Mouse (Mus musculus): ENCODE data around the gene Baz2a. TPM values are rescaled to one million over a fixed set of nuclear protein-coding genes. Genes with fewer than 3 reads are reported as not detected.

Baz2a gene
- total and polyA plus RNA-seq, 3 experiments: 5.4 to 34.0 (median 12.8) TPM

GRCm38 (mm10) chr10:128059207-128059981 lies 32.0 kb upstream of the Baz2a start:
- peak; percentile 76 for DNase-seq (ENCODE audit: extremely low read depth)
- H3K27me3 ChIP-seq (replicated peaks): no peaks in the 10 kb centered on the region
- peak overlapping the region; percentile 88 to 97 (median 90) for H3K4me3 ChIP-seq (replicated peaks in 1 of 3; ENCODE audit: low read depth in 2 of 3, low read length in 2 of 3, poor library complexity in 1 of 3)
- H3K9ac ChIP-seq (ENCODE audit: insufficient read depth, low read depth): peak overlapping the region; percentile 99
- H3K4me2 ChIP-seq (ENCODE audit: insufficient read depth, low read depth, poor library complexity, severe bottlenecking): peak overlapping the region; percentile 82
- dilution Hi-C loops (cut with MboI; ENCODE audit: extremely low pct_ligation_motif_present, extremely low pct_unique_long_range_greater_than_20kb, low sequenced_read_pairs) (no loop called here), in situ Hi-C loops (cut with MboI; ENCODE audit: low pct_ligation_motif_present, low pct_unique_long_range_greater_than_20kb, low sequenced_read_pairs) (no loop called here)
- H3K27ac ChIP-seq (ENCODE audit: insufficient read depth, low read depth): peak overlapping the region; percentile 91
- H3K4me1 ChIP-seq (ENCODE audit: control insufficient read depth in 1 of 2, insufficient read depth in 2 of 2): peaks cover 7 to 36% of the 10 kb centered on the region in 2 experiments; a peak in 3 of 4 replicates
- 0 out of 2 replicates have a peak, but pooled peaks have one; percentile 3 for TF ChIP-seq POLR2A (IDR thresholded peaks at IDR 0.05; ENCODE audit: low read depth, low read length)
- peak; percentile 74 for TF ChIP-seq BHLHE40 (IDR thresholded peaks at IDR 0.05; ENCODE audit: low read depth, low read length)
- TF ChIP-seq MAX (IDR thresholded peaks at IDR 0.05; ENCODE audit: low read length): peak; percentile 91; the same call in 1 of the 2 replicates
- TF ChIP-seq JUN (IDR thresholded peaks at IDR 0.05; ENCODE audit: insufficient read depth, low read depth, low read length): no peak
- TF ChIP-seq MXI1 (IDR thresholded peaks at IDR 0.05; ENCODE audit: low read depth, low read length): peak; percentile 96
- peak; percentile 27; the same call in 1 of the 2 replicates for TF ChIP-seq CHD2 (IDR thresholded peaks at IDR 0.05; ENCODE audit: low read length)
- peak; percentile 88 for TF ChIP-seq SIN3A (IDR thresholded peaks at IDR 0.05; ENCODE audit: low read length)
- TF ChIP-seq ZNF384 (IDR thresholded peaks at IDR 0.05; ENCODE audit: low read depth, low read length): no peak
- no peak for TF ChIP-seq JUND (conservative IDR thresholded peaks at IDR 0.05; ENCODE audit: low read depth, low read length)
- peak; percentile 46; the same call in 1 of the 2 replicates for TF ChIP-seq POLR2AphosphoS2 (IDR thresholded peaks at IDR 0.05; ENCODE audit: low read depth, low read length)
- TF ChIP-seq ZMIZ1 (IDR thresholded peaks at IDR 0.05; ENCODE audit: low read depth, low read length): 0 out of 2 replicates have a peak, but pooled peaks have one; percentile 22
- 0 out of 2 replicates have a peak, but pooled peaks have one; percentile 15 for TF ChIP-seq MAZ (IDR thresholded peaks at IDR 0.05; ENCODE audit: low read depth, low read length)
- TF ChIP-seq CHD1 (IDR thresholded peaks at IDR 0.05; ENCODE audit: low read depth, low read length): peak; percentile 76; the same call in 1 of the 2 replicates
- TF ChIP-seq ELF1 (IDR thresholded peaks at IDR 0.05; ENCODE audit: low read depth, low read length): no peak; the same call in 1 of the 2 replicates
- peak; percentile 86 for TF ChIP-seq MYC (IDR thresholded peaks at IDR 0.05; ENCODE audit: low read depth, low read length)
- H3K36me3 ChIP-seq (replicated peaks in 1 of 2; ENCODE audit: control insufficient read depth in 1 of 2, insufficient read depth in 1 of 2, low read length in 1 of 2): peaks cover 8 to 28% of the 10 kb centered on the region in 2 experiments
- H3K79me2 ChIP-seq (replicated peaks; ENCODE audit: control insufficient read depth, extremely low read depth, insufficient read depth, poor library complexity, severe bottlenecking): peaks cover 53% of the 10 kb centered on the region
- H3K9me3 ChIP-seq (replicated peaks; ENCODE audit: low read length): no peaks in the 10 kb centered on the region

- no peaks in the 10 kb centered on the region for H3K9me3 ChIP-seq (replicated peaks; ENCODE audit: low read length)
- TF ChIP-seq ZNF384 (IDR thresholded peaks at IDR 0.05; ENCODE audit: low read depth, low read length) (peak; percentile 61), EP300 (IDR thresholded peaks at IDR 0.05; ENCODE audit: low read length) (no peak)
- peaks cover 7 to 52% of the 10 kb centered on the region in 2 experiments; a peak in 3 of 4 replicates for H3K4me1 ChIP-seq (ENCODE audit: control insufficient read depth in 1 of 2, insufficient read depth in 2 of 2)
- DNase-seq (ENCODE audit: extremely low read depth): no peak
- in situ Hi-C loops (cut with MboI; ENCODE audit: low pct_ligation_motif_present, low pct_unique_long_range_greater_than_20kb, low sequenced_read_pairs): no loop called here
- H3K79me2 ChIP-seq (replicated peaks; ENCODE audit: control insufficient read depth, extremely low read depth, insufficient read depth, poor library complexity, severe bottlenecking): peaks cover 70% of the 10 kb centered on the region
- H3K9ac ChIP-seq (ENCODE audit: insufficient read depth, low read depth): peak overlapping the region; percentile 99
- dilution Hi-C loops (cut with MboI; ENCODE audit: extremely low pct_ligation_motif_present, extremely low pct_unique_long_range_greater_than_20kb, low sequenced_read_pairs): no loop called here
- H3K27me3 ChIP-seq (replicated peaks): no peaks in the 10 kb centered on the region
- peak overlapping the region; percentile 82 for H3K4me2 ChIP-seq (ENCODE audit: insufficient read depth, low read depth, poor library complexity, severe bottlenecking)
- H3K27ac ChIP-seq (ENCODE audit: insufficient read depth, low read depth): no peak overlapping the region
- peak overlapping the region in 2 of 3 experiments; percentile 88 to 90 for H3K4me3 ChIP-seq (replicated peaks in 1 of 3; ENCODE audit: low read depth in 2 of 3, low read length in 2 of 3, poor library complexity in 1 of 3)
- H3K36me3 ChIP-seq (replicated peaks in 1 of 2; ENCODE audit: control insufficient read depth in 1 of 2, insufficient read depth in 1 of 2, low read length in 1 of 2): peaks cover 10 to 43% of the 10 kb centered on the region in 2 experiments
These were observed 30.3 kb upstream of the Baz2a start for GRCm38 (mm10) chr10:128061109-128061508.

Measured in CH12.LX (cell line).